Mouse (Mus musculus): Measurements from ENCODE around the gene BC048507. TPM values are rescaled to one million over a fixed set of nuclear protein-coding genes. Genes with fewer than 3 reads are reported as not detected.
A peak's percentile ranks its signal among the peaks of the same experiment; 100 is the strongest.
"Not testable (repeated sequence)": the region's sequence is repeated elsewhere in the genome, so short reads cannot be mapped to it uniquely, and the experiment has no call there.

BC048507 gene
- polyA plus RNA-seq (2015; fragmentation: Nextera tagmentation; extraction: Ambion mirVana) = not detected in 2 replicates

DNA sequence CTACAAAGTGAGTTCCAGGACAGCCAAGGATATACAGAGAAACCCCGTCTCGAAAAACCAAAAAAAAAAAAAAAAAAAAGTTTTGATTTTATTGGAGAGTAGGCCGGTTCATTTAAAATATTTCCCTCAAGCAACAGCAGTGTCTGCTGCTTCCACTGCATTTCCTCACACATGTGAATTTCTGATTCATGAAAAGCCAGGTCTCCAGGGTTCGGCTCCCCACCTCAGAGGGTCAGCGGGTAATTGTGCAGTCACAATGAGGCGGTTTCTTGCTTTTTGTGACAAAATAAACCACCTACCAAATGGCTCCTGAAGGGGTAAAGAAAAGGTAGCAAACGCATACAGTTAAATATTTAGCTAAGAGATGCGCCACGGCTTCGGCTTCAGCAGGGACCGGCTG is at the start of gene BC048507:
Gene BC048507, plus strand, starts transcription at position 301 of the 400 bp plus-strand sequence.
- no peaks in the 10 kb centered on the region for H3K27me3 ChIP-seq (ENCODE audit: control insufficient read depth, insufficient read depth, low read depth, low read length)
- ATAC-seq = no peak
- H3K4me2 ChIP-seq (ENCODE audit: low read length) = no peak within 1 kb of the TSS
- H3K9me3 ChIP-seq (replicated peaks; ENCODE audit: control insufficient read depth, low read length, poor library complexity, severe bottlenecking) = 0 out of 2 replicates have a peak, but pooled peaks cover 3% of the 10 kb centered on the region
- no peak within 1 kb of the TSS for H3K4me3 ChIP-seq (ENCODE audit: low read depth, low read length)
- WGBS = 88% methylated on average over 11 of the region's 11 CpGs
- no peak within 1 kb of the TSS for H3K27ac ChIP-seq (ENCODE audit: low read length)
- no peaks in the 10 kb centered on the region for H3K36me3 ChIP-seq (ENCODE audit: control insufficient read depth, insufficient read depth, low read length)
- H3K4me1 ChIP-seq (ENCODE audit: control insufficient read depth, insufficient read depth, low read length) = no peaks in the 10 kb centered on the region
- H3K9ac ChIP-seq (ENCODE audit: low read depth, low read length) = no peak within 1 kb of the TSS

DNA sequence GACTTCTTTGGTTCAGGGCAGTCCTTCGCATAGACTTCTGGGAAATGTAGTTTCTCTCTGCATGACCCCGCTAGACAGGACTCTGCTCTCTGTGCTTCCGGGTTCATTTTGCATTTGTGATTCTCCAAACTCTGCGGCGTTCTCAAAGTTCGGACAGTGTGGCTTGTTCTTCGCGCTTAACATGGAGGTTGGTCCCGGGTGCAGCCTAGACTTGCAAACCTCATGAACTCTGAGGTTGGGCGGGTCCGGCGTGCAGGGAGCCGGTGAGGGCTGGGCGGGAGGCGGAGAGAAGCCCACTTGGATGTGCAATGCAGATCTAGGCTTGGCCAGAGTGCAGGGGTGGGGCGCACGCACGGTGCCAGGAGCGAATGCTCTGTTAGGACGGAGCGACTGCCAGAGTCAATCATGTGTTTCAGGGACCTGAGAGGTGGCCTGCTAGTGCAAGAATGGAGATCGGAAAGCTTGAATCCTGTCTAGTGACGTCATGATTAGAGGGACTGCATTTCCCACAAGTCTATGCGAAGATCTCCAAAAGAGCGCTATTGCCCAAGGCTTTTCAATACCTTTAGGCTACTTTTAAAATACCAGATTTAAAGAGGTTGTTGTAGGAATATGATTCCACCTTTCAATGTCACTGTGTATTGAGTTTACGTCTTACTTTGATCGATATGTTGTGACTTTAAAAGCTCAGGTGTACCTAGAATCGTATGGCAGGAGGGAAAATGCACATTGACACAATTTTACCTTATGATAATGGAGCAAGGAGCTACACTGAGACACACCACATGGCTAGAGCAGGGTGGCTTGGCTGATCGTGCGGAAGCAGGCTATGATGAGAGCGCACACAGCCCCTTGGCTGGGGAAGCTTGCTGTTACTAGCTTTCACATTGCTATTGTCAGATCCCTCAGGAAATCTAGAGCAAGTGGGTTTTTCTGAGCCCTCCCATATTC is 49.1 kb upstream of the BC048507 start, which contains the start of gene Zfp273:
Gene Zfp273, plus strand, starts transcription at position 31 of the 951 bp plus-strand sequence.
- H3K4me3 ChIP-seq (ENCODE audit: low read depth, low read length) = peak within 1 kb of the TSS; percentile 74
- H3K9ac ChIP-seq (ENCODE audit: low read depth, low read length) = peak within 1 kb of the TSS; percentile 83
- H3K36me3 ChIP-seq (ENCODE audit: control insufficient read depth, insufficient read depth, low read length) = peaks cover 8% of the 10 kb centered on the region
- peaks cover 5% of the 10 kb centered on the region; the same call in 1 of the 2 replicates for H3K4me1 ChIP-seq (ENCODE audit: control insufficient read depth, insufficient read depth, low read length)
- H3K27ac ChIP-seq (ENCODE audit: low read length) = peak within 1 kb of the TSS; percentile 88
- peak; percentile 97 for ATAC-seq
- H3K27me3 ChIP-seq (ENCODE audit: control insufficient read depth, insufficient read depth, low read depth, low read length) = no peaks in the 10 kb centered on the region
- peaks cover 13% of the 10 kb centered on the region for H3K9me3 ChIP-seq (replicated peaks; ENCODE audit: control insufficient read depth, low read length, poor library complexity, severe bottlenecking)
- peak within 1 kb of the TSS; percentile 85 for H3K4me2 ChIP-seq (ENCODE audit: low read length)
- WGBS = 3% methylated on average over 31 of the region's 31 CpGs

DNA sequence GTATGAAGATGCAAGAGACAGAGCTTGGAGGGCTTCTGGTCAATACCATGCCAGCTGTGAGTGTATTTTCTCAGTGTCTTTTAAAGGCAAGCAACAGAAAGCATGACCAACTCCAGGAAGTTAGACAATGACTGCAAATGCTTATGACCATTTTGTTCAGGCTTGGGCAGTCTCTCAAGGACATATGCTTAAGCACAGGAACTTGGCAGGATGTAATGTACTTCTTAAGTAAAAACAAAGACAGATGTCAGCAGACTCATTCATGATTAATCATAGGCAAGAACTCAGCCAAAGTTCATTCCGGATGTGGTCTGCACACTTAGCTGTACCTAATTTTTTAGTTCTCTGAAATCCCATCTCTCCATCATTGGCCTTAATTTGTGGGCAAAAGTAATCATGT is 44.5 kb upstream of the BC048507 start:
- Histone ChIP-seq H3K4me2 (ENCODE audit: low read length) (no peak overlapping the region), H3K9ac (ENCODE audit: low read depth, low read length) (no peak overlapping the region), H3K4me3 (ENCODE audit: low read depth, low read length) (no peak overlapping the region), H3K36me3 (ENCODE audit: control insufficient read depth, insufficient read depth, low read length) (peaks cover 26% of the 10 kb centered on the region), H3K4me1 (ENCODE audit: control insufficient read depth, insufficient read depth, low read length) (peaks cover 5% of the 10 kb centered on the region; the same call in 1 of the 2 replicates), H3K27me3 (ENCODE audit: control insufficient read depth, insufficient read depth, low read depth, low read length) (no peaks in the 10 kb centered on the region), H3K27ac (ENCODE audit: low read length) (no peak overlapping the region), H3K9me3 (replicated peaks; ENCODE audit: control insufficient read depth, low read length, poor library complexity, severe bottlenecking) (peaks cover 24% of the 10 kb centered on the region)
- no peak for ATAC-seq
- 100% methylated on average over 1 of the region's 1 CpGs for WGBS

DNA sequence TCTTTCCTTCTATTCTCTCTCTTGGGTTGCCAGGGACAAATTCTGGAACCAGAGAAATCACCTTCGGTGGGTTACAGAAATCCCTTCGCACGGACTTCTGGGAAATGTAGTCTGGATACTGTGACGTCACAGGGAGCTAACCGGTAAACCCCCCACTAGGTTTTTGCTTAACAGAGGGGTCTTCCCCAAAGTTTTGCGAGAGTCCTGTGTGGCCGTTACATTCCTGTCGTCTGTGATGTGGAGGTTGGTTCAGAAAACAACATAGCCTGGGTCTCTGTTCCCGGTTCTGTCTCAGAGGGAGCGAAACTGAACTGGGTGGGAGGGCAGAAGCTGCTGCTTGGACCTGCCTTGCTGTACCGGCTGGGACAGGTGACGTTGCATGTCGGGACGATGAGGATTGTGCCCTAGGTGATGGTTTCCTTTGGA is 32.2 kb upstream of the BC048507 start, which contains the start of gene Gm10037:
Gene Gm10037, plus strand, starts transcription at position 196 of the 426 bp plus-strand sequence.
- Histone ChIP-seq H3K4me1 (ENCODE audit: control insufficient read depth, insufficient read depth, low read length) (peaks cover 6% of the 10 kb centered on the region; the same call in 1 of the 2 replicates), H3K36me3 (ENCODE audit: control insufficient read depth, insufficient read depth, low read length) (peaks cover 8% of the 10 kb centered on the region), H3K4me3 (ENCODE audit: low read depth, low read length) (peak within 1 kb of the TSS; percentile 60), H3K27ac (ENCODE audit: low read length) (peak within 1 kb of the TSS; percentile 56), H3K4me2 (ENCODE audit: low read length) (peak within 1 kb of the TSS; percentile 91), H3K9ac (ENCODE audit: low read depth, low read length) (peak within 1 kb of the TSS; percentile 68), H3K27me3 (ENCODE audit: control insufficient read depth, insufficient read depth, low read depth, low read length) (no peaks in the 10 kb centered on the region), H3K9me3 (replicated peaks; ENCODE audit: control insufficient read depth, low read length, poor library complexity, severe bottlenecking) (no peaks in the 10 kb centered on the region; the same call in 1 of the 2 replicates)
- 3% methylated on average over 14 of the region's 14 CpGs for WGBS
- peak; percentile 88 for ATAC-seq

DNA sequence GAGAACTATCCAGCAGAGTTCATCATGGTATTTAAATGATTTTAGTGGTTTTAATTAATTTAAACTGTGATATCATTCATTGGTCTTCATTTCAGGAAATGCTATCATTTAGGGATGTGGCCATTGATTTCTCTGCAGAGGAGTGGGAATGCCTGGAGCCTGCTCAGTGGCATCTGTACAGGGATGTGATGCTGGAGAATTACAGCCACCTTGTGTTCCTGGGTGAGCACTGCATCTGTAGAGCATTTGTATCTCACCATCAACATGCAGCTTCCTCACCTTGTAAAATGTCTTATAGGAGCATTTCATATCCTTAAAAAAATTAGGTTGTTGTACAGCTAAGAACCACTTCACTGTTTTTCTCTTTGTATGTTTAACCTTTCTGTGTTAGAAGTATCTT is 30.0 kb upstream of the BC048507 start:
- H3K9me3 ChIP-seq (replicated peaks; ENCODE audit: control insufficient read depth, low read length, poor library complexity, severe bottlenecking); H3K27ac ChIP-seq (ENCODE audit: low read length); H3K36me3 ChIP-seq (ENCODE audit: control insufficient read depth, insufficient read depth, low read length); H3K4me1 ChIP-seq (ENCODE audit: control insufficient read depth, insufficient read depth, low read length); H3K9ac ChIP-seq (ENCODE audit: low read depth, low read length); ATAC-seq; H3K4me3 ChIP-seq (ENCODE audit: low read depth, low read length); H3K4me2 ChIP-seq (ENCODE audit: low read length); H3K27me3 ChIP-seq (ENCODE audit: control insufficient read depth, insufficient read depth, low read depth, low read length): not testable (repeated sequence)

DNA sequence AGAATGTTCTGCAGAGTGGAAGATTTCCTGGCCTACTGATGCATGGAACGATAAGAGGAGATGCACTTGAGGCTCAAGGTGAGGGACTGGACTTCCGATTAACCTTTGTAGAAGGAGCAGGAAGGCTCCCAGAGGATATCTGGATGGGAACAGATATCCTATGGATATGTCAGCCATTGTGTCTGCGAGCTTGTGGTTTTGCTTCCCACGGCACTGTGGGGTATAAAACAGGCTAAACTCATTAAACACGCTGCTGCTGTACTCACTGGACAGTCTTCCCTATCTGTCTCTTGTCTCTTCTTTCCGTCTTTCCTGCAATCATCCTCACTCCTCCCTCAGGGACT is 19.4 kb upstream of the BC048507 start:
- Histone ChIP-seq H3K9me3 (replicated peaks; ENCODE audit: control insufficient read depth, low read length, poor library complexity, severe bottlenecking) (no peaks in the 10 kb centered on the region), H3K27me3 (ENCODE audit: control insufficient read depth, insufficient read depth, low read depth, low read length) (no peaks in the 10 kb centered on the region), H3K4me1 (ENCODE audit: control insufficient read depth, insufficient read depth, low read length) (peaks cover 3% of the 10 kb centered on the region; the same call in 1 of the 2 replicates), H3K27ac (ENCODE audit: low read length) (peak overlapping the region; percentile 56), H3K9ac (ENCODE audit: low read depth, low read length) (peak overlapping the region; percentile 56), H3K36me3 (ENCODE audit: control insufficient read depth, insufficient read depth, low read length) (no peaks in the 10 kb centered on the region), H3K4me2 (ENCODE audit: low read length) (peak overlapping the region; percentile 57), H3K4me3 (ENCODE audit: low read depth, low read length) (peak overlapping the region; percentile 44)
- 40% methylated on average over 6 of the region's 6 CpGs for WGBS
- no peak; the same call in 1 of the 2 replicates for ATAC-seq

DNA sequence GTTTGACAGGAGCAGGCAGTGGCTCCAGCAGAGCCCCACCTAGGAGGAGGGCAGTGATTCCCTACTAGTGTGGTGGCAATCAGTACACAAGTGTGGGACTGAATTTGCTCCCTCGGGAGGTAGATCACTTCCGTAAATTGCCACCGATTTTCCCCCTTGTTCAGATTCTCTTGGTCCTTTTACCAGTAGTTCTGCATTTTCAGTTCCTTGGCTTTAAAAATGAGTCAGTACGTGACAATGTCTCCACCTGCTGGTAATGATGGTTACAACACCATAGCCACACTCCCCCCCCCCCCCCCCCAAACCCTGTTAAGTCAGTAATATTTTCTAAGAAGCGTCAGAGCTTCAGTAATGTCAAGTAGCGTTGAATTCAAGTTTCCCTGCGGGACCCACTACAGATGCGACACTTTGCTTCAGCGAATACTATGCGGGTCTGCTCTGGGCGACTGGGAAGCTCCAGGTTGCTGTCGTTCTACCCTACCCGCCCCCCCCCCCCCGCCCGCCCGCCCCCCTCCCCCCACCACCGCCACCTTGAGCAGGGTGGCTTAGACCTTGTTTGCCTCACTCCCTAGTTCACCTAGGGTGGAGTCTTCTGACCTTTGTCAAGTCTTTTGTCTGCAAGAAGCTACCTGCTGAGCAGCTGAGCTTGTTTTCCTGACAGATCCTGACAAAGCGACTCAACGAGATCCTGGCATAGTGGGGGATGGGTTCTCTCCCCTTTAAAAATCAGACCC is 18.8 kb upstream of the BC048507 start:
- Histone ChIP-seq H3K4me3 (ENCODE audit: low read depth, low read length) (peak overlapping the region; percentile 44), H3K27me3 (ENCODE audit: control insufficient read depth, insufficient read depth, low read depth, low read length) (no peaks in the 10 kb centered on the region), H3K9me3 (replicated peaks; ENCODE audit: control insufficient read depth, low read length, poor library complexity, severe bottlenecking) (no peaks in the 10 kb centered on the region), H3K4me1 (ENCODE audit: control insufficient read depth, insufficient read depth, low read length) (peaks cover 3% of the 10 kb centered on the region; the same call in 1 of the 2 replicates), H3K27ac (ENCODE audit: low read length) (peak overlapping the region; percentile 56), H3K9ac (ENCODE audit: low read depth, low read length) (peak overlapping the region; percentile 62), H3K36me3 (ENCODE audit: control insufficient read depth, insufficient read depth, low read length) (no peaks in the 10 kb centered on the region), H3K4me2 (ENCODE audit: low read length) (peak overlapping the region; percentile 57)
- 0% methylated on average over 18 of the region's 19 CpGs for WGBS
- peak; percentile 87 for ATAC-seq

DNA sequence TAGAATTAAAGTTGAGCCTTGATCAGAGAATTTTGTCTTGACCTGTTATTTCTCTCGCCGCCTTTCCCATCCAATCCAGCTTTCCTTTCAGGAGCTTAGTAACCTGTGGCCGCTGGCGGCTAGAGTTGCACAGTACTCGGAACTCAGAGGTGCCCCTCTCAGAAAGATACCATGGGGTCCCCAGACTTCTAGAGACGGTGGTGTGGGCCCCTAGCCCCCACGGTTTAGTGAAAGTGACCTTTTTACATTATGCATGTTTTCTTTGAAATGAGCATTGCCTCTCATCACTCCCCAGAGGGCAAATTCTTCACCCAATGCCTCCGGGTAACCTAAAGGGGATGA is 18.3 kb upstream of the BC048507 start:
- H3K4me2 ChIP-seq (ENCODE audit: low read length) = peak overlapping the region; percentile 57
- H3K27ac ChIP-seq (ENCODE audit: low read length) = peak overlapping the region; percentile 34; the same call in 1 of the 2 replicates
- no peaks in the 10 kb centered on the region for H3K9me3 ChIP-seq (replicated peaks; ENCODE audit: control insufficient read depth, low read length, poor library complexity, severe bottlenecking)
- ATAC-seq = peak; percentile 80
- H3K4me3 ChIP-seq (ENCODE audit: low read depth, low read length) = peak overlapping the region; percentile 44
- no peaks in the 10 kb centered on the region for H3K27me3 ChIP-seq (ENCODE audit: control insufficient read depth, insufficient read depth, low read depth, low read length)
- WGBS = 17% methylated on average over 8 of the region's 8 CpGs
- no peaks in the 10 kb centered on the region for H3K36me3 ChIP-seq (ENCODE audit: control insufficient read depth, insufficient read depth, low read length)
- peaks cover 3% of the 10 kb centered on the region; the same call in 1 of the 2 replicates for H3K4me1 ChIP-seq (ENCODE audit: control insufficient read depth, insufficient read depth, low read length)
- H3K9ac ChIP-seq (ENCODE audit: low read depth, low read length) = peak overlapping the region; percentile 62
